Mouse (Mus musculus) kidney, embryonic 14.5 days (tissue): ENCODE data around the gene Asic1. TPM values are rescaled to one million over a fixed set of nuclear protein-coding genes. Genes with fewer than 3 reads are reported as not detected.

Experiments
- ATAC-seq: fragments of 200-750 bp; cut with Nextera tagmentation; 2 replicates; pipeline ENCODE4 v1.8.0; 2017; ENCODE audit warnings: moderate number of reproducible peaks, mild to moderate bottlenecking, moderate TSS enrichment, moderate library complexity; ENCODE audit not compliant: low FRiP score, low TSS enrichment
- H3K27ac ChIP-seq: fragments of 300-500 bp; sonication (generic); 2 replicates; pipeline ENCODE4 v1.5.1; 2014; ENCODE audit warnings: low read depth, mild to moderate bottlenecking, low read length, moderate library complexity, mixed read lengths
- H3K27me3 ChIP-seq: fragments of 300-500 bp; sonication (generic); 2 replicates; pipeline ENCODE4 v1.6.1; 2014; ENCODE audit warnings: mild to moderate bottlenecking, low read length; ENCODE audit not compliant: control insufficient read depth, insufficient read depth
- H3K36me3 ChIP-seq: fragments of 300-500 bp; sonication (generic); 2 replicates; pipeline ENCODE4 v1.6.1; 2014; ENCODE audit warnings: low read length, mixed read lengths; ENCODE audit not compliant: control insufficient read depth, insufficient read depth
- H3K4me1 ChIP-seq: fragments of 300-500 bp; sonication (generic); 2 replicates; pipeline ENCODE4 v1.6.1; 2014; ENCODE audit warnings: low read length, mixed read lengths; ENCODE audit not compliant: control insufficient read depth, insufficient read depth
- H3K4me2 ChIP-seq: fragments of 300-500 bp; sonication (generic); replicated peaks from 2 replicates; pipeline ENCODE4 v1.6.1; 2014; ENCODE audit warnings: low read depth, mild to moderate bottlenecking, low read length
- H3K4me3 ChIP-seq: fragments of 300-500 bp; sonication (generic); 2 replicates; pipeline ENCODE4 v1.5.1; 2014; ENCODE audit warnings: mild to moderate bottlenecking, low read length
- H3K9ac ChIP-seq: fragments of 300-500 bp; sonication (generic); 2 replicates; pipeline ENCODE4 v1.6.1; 2014; ENCODE audit warnings: low read depth, mild to moderate bottlenecking, low read length, moderate library complexity
- H3K9me3 ChIP-seq: fragments of 300-500 bp; sonication (generic); 2 replicates; pipeline ENCODE4 v1.6.1; 2016; ENCODE audit warnings: low read length; ENCODE audit not compliant: control insufficient read depth
- WGBS: fragments of 180-500 bp; shearing (Covaris S2); extraction: QIAGEN DNeasy Blood & Tissue Kit; methylation state at CpG from one replicate; pipeline ENCODE4 v1.1.7; 2014; 5-methylcytosine and 5-hydroxymethylcytosine counted together
- polyA plus RNA-seq: library from polyadenylated mRNA; unstranded; fragments of >200 nt; fragmentation: Nextera tagmentation; extraction: Ambion mirVana; gene quantifications from 2 replicates; pipeline ENCODE4 v1.2.1, GENCODE M21; 2014

Gene Asic1
- polyA plus RNA-seq, 1 experiment from 2014 or later: 0.88 TPM

DNA sequence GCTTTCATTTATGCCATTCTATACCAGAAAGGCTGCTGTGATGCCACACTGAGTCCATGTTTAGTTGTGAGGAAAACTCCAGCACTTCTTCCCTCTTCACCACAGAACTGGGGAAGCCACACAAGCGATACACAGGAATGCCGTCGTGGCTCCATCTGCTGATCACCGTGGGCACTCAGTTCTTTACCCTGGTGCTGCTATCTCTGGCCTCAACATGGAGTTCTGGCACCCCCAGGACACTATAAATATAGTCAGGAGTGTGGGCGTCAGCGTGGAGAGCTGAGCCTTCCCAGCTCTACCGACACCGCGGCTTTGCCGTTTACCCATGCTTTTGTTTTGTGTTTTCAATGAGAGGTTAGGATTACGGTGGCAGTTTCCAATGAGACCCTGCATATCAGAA, 66.5 kb downstream of the Asic1 start:
- H3K4me2 ChIP-seq: no peak overlapping the region
- H3K27ac ChIP-seq: no peak overlapping the region
- 92% methylated on average over 11 of the region's 11 CpGs for WGBS
- no peaks in the 10 kb centered on the region for H3K9me3 ChIP-seq
- peaks cover 63% of the 10 kb centered on the region for H3K36me3 ChIP-seq
- no peak for ATAC-seq
- no peak overlapping the region for H3K4me3 ChIP-seq
- H3K9ac ChIP-seq: no peak overlapping the region
- no peaks in the 10 kb centered on the region for H3K27me3 ChIP-seq
- H3K4me1 ChIP-seq: no peaks in the 10 kb centered on the region

GRCm38 (mm10) chr15:99740229-99740628, 70.1 kb downstream of the Asic1 start:
- Histone ChIP-seq H3K9me3 (no peaks in the 10 kb centered on the region), H3K36me3 (peaks cover 70% of the 10 kb centered on the region), H3K4me1 (no peaks in the 10 kb centered on the region), H3K4me2 (no peak overlapping the region), H3K27ac (no peak overlapping the region), H3K4me3 (no peak overlapping the region), H3K27me3 (no peaks in the 10 kb centered on the region), H3K9ac (no peak overlapping the region)
- 91% methylated on average over 4 of the region's 4 CpGs for WGBS
- no peak for ATAC-seq

Other genes starting within 250 kb of the Asic1 start
- gene Nckap5l, start 212.6 kb upstream of the Asic1 start, polyA plus RNA-seq: 9.3 and 11.8 TPM in 2 replicates
- 13.2 and 16.9 TPM in 2 replicates for gene Bcdin3d, start 195.6 kb upstream of the Asic1 start, polyA plus RNA-seq
- gene Faim2, start 142.2 kb upstream of the Asic1 start, polyA plus RNA-seq: not detected in 2 replicates
- gene Aqp2, start 91.3 kb upstream of the Asic1 start, polyA plus RNA-seq: 3.7 and 5.4 TPM in 2 replicates
- gene Aqp5, start 79.6 kb upstream of the Asic1 start, polyA plus RNA-seq: 0.16 and 0.27 TPM in 2 replicates
- gene Aqp6, start 69.0 kb upstream of the Asic1 start, polyA plus RNA-seq: not detected in 2 replicates
- 79.1 and 113 TPM in 2 replicates for gene Racgap1, start 18.7 kb upstream of the Asic1 start, polyA plus RNA-seq
- gene Smarcd1, start 31.8 kb downstream of the Asic1 start, polyA plus RNA-seq: 54.3 and 74.2 TPM in 2 replicates
- gene Gm17349, start 35.1 kb downstream of the Asic1 start, polyA plus RNA-seq: not detected in 2 replicates
- 2.0 and 3.1 TPM in 2 replicates for gene Gpd1, start 47.1 kb downstream of the Asic1 start, polyA plus RNA-seq
- gene Cox14, start 55.2 kb downstream of the Asic1 start, polyA plus RNA-seq: 184 and 218 TPM in 2 replicates
- gene Cers5, start 102.5 kb downstream of the Asic1 start, polyA plus RNA-seq: 74.9 and 87.7 TPM in 2 replicates
- gene Lima1, start 205.1 kb downstream of the Asic1 start, polyA plus RNA-seq: 23.4 and 43.5 TPM in 2 replicates